Mouse (Mus musculus) olfactory bulb, adult 2 months (tissue): Measurements from ENCODE around the gene Kcnq1.

ENCODE experiments used
- CTCF ChIP-seq: fragments of 200-500 bp; IDR thresholded peaks from 2 replicates; pipeline ENCODE4 v1.5.1; 2012; ENCODE audit warnings: low read depth, mild to moderate bottlenecking, low read length, moderate library complexity; ENCODE audit not compliant: insufficient read depth
- POLR2A ChIP-seq: fragments of 200-500 bp; IDR thresholded peaks from 2 replicates; pipeline ENCODE4 v1.6.1; 2012; ENCODE audit warnings: mild to moderate bottlenecking, low read depth, low read length, moderate library complexity; ENCODE audit not compliant: insufficient read depth

DNA sequence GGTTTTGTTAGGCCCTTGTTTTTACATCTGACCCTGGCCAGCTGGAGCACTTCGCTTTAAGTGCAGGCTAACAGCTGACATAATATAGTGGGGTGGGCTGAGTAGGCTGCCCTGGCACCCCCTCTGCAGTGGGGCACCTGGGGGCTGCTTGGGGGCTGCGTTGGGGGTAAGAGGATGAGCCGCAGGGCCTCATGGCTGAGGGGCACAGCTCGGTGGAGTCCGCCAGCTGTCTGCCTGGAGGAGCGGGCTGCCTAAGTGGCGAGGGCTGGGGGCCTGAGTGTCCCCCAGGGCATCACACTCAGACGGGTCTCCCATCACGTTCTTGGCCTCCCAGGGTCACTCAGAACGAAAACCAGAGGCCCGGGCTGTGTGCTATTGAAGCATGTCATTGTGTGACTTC lies 53.3 kb downstream of the Kcnq1 start:
- TF ChIP-seq CTCF (no peak), POLR2A (no peak)
